Mouse (Mus musculus): ENCODE data around the gene Ugt2a1.
"Not testable (repeated sequence)": the region's sequence is repeated elsewhere in the genome, so short reads cannot be mapped to it uniquely, and the experiment has no call there.

Ugt2a1 gene

DNA sequence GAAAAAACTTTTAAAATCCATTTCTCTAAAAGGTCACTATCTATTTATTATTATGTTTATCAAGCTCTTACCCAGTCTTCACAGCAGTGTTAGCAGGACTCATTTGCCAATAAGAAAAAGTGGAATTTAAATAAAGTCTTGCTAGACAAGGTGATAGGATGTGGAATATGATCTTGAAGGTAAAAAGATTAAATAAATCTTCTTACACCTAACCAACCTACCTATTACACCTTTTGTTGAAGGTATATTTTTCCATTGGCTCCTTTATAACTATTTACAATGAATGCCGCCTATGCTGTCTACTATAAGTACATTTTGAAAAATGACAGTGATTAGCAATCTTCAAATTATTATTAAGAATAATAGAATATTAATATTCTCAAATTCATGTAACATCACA lies at the start of gene Ugt2a1:
Gene Ugt2a1 (minus strand): TSS at position 101 of the 400 bp plus-strand sequence.
- no peak for DNase-seq (ENCODE audit: low read depth, low spot score)

DNA sequence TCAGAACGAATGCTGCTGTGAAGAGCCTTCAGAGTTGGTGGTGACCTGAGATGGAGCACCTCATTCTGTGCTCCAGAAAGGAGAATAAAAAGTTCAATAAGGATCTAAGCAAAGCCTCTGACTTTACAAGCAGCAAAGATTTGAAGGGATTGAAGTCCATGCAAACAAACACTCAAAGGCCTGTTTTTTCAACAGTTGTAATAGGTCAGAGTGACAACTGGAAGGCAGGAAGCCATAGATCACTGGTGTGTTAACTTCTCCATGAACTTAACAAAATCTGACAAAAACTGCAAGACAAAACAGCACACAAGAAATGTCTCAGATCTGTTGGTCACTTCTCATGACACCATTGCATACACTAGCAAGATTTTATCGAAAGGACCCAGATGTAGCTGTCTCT lies 47.4 kb upstream of the Ugt2a1 start, which contains the start of gene Sult1b1:
Gene Sult1b1 (minus strand): TSS at position 85 of the 400 bp plus-strand sequence.
- DNase-seq (ENCODE audit: low read depth, low spot score): no peak

DNA sequence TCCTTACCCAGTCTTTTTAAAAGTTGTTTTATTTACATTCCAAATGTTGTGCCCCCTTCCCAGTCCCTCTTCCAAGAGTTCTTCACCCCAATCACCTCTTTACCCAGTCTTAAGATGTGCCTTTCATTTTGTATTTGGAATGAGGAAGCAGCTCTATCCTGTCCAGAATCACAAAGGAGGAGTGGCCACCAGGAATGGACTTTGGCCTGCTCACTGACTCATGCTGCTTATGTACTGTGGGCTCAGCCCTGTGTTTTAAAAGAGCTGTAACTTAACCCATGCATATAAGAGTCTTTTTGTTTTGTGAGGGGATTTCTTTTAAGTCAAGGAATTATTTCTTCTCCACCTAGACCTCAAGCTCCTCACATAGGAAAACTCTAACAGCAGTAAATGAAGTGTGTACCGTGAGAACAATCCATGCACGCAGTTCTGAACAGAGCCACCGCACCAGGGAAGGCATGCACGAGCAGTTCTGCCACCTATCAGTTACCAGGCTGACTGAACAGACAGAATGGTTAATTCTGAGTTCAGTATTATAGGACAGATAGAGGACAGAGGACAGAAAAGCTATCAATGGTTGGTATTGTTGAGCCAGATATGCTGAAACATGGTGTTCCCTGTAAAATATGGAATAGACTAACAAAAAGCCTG lies 45.4 kb upstream of the Ugt2a1 start:
- no peak for DNase-seq (ENCODE audit: low read depth, low spot score)

DNA sequence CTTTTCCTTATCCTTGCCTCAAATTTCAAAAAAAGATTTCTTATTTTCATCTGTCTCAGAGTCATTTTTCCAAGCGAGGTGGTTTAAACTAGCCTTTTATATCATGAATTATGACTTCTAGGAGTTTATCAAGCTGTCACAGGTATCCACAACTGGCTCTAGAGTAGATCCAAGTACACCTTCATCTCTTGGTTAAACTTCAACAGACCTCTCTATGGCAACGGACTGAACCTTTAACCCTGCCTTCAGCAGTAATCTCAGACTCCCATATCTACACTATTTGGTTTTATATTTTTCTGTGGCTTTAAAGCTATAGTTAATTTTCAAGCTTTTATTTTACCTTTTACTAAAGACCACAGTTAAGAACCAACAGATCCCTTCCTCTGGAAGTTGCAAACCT lies 41.6 kb upstream of the Ugt2a1 start:
- no peak for DNase-seq (ENCODE audit: low read depth, low spot score)

DNA sequence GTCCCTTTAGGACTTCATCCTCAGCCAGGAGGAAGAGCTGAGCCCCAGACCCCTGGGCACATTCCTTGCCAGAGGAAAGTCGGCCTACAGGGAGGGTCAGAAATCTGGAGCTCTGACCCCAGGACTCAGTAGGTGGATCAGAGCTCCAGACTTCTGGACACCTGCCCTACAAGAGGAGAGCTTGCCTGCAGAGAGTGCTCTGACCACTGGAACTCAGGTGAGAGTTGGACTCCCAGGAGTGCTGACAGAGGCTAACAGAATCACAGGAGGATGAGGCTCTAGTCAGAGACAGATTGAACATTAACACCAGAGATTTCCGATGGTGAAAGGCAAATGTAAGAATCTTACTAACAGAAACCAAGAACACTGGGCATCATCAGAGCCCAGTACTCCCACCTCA lies 32.9 kb upstream of the Ugt2a1 start:
- not testable (repeated sequence) for DNase-seq (ENCODE audit: low read depth, low spot score)

DNA sequence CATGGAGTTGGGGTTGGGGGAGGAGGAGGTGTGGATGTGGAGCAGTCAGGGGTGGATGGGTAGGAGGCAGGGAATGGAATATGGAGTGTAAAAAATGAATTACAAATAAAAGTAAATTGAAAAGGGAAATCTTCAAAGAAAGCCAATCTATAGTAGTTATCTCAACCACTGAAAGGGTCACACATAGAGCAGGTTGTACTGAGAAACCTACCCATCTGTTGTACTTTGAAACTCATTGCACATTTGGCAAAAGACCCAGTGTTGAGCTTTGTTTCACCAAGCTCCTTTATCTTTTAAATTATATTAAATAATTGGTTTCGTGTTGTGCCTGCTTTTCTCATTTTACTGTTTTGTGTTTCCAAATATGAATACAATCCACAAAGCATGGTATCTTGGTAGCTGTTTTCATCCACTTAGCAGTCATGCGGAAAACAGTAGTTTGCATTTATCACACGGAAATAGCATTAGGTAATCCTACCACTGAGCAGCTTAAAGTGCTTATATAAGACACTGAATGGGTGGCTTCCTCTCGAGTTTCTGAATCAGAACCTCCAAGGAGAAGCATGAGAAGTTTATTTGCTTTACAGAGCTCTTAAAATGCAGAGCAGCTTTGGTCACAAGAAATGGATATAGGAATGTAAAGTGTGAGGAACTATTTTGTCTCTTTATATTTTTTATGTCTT lies 15.2 kb upstream of the Ugt2a1 start:
- DNase-seq (ENCODE audit: low read depth, low spot score): no peak

DNA sequence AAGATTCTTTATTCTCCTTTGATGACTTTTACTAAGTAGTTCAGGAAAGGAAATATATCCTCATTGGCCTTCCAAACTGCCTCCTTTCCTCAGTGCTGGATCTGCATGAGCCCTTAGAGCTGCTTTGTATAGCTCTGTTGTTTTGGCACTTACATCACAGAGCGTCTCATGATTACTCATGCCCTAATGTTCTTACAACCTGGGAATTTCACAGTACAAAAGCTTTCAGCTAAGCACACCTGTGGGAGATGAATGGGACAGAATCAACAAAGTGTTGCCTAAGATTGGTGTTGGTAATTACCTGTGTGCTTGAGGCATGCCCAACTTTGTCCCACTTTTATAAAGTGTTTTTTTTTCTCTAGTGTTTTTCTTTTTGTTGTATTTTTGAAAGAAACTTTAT lies 12.0 kb upstream of the Ugt2a1 start:
- DNase-seq (ENCODE audit: low read depth, low spot score): no peak

DNA sequence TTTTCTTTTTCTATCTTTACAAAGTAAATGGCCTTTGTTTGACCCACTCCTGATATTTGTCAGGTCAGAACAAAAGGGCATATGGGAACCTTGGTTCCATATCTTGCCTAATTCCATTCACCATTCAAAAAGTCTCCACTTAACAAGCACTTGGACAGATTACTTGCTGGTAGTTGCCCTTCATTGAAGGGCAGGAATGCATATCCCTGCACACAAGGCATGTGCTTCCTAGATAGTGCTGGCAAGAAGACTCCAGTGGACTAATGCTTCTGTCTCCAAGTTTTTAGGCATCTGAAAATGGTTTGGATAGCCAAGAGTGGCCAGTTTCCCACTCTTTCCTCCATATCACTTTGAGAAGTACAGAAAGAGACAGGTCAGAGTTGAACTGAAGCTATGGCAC lies 8.7 kb upstream of the Ugt2a1 start:
- peak; percentile 0 for DNase-seq (ENCODE audit: low read depth, low spot score)

DNA sequence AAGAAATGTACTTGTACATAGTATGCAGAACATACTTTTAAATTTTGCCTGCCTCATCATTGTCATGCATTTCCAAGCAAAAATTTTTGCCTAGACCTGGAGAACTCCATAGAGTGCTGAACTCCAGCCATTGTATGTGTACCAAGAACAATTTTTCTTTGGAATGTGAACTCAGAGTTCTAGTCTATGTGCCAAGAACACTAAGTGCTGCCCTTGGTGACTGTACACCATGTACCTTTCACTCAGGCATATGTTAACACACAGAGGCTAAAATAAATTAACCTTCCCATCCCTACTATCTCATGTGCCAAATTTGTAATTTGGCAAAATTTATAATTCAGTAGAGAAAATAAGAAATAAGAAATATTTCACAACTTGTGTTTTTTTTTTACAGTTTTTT lies 8.3 kb upstream of the Ugt2a1 start:
- DNase-seq (ENCODE audit: low read depth, low spot score): peak; percentile 32

DNA sequence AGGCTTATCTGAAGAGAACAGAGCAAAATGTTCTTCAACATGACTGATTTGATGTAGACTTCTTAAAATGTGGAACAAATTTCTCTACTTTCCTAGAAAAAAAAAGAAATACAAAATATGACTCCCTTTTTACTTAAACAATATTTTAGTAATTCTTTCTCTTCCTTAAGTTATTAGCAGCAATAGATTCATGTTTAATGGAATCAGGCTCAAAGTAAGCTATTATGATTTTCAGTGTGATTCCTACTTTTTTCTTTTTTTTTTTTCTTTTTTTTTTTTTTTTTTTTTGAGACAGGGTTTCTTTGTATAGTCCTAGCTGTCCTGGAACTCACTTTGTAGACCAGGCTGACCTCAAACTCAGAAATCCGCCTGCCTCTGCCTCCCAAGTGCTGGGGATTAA lies 4.0 kb downstream of the Ugt2a1 start, which contains the start of gene Gm43638:
Gene Gm43638 (minus strand): TSS at position 101 of the 400 bp plus-strand sequence.
- DNase-seq (ENCODE audit: low read depth, low spot score): not testable (repeated sequence)

DNA sequence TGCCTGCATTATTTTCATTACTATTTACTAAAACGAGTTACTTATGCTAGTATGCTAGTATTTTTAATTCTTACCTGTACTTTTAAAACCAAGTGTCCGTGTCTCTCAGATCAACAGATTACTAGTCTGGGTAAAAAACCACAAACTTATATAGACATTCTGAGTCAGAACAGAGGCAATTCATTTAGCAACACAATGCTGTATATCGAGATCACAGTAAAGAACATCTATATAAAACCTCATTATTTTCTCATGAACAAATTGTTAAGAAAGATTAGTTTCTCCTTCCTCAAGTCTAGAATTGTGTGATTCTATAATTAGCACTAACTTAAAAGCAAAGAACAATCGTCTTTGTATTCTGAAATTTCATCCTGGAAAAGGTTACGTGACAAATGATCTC lies 8.5 kb downstream of the Ugt2a1 start, which contains the start of gene Ugt2a2:
Gene Ugt2a2 (minus strand): TSS at position 101 of the 400 bp plus-strand sequence.
- DNase-seq (ENCODE audit: low read depth, low spot score): no peak

DNA sequence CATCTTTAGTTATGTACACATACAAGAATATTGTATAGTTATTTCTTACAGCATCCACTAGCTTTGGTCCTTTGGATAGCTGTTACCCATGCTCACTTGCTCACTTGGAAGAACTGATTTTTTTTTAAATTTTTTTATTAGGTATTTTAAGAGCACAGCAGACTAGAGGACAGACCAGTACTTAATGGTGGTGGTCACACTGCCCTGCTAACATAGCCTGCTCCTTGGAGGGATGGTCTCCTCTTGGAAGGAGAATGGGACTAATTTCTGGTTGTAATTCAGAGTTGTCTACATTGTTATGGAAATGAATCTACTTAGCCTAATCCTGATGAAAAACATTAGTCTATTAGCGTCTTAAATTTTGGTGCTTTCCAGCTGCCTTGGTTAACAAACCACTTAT lies 31.9 kb downstream of the Ugt2a1 start:
- no peak for DNase-seq (ENCODE audit: low read depth, low spot score)

DNA sequence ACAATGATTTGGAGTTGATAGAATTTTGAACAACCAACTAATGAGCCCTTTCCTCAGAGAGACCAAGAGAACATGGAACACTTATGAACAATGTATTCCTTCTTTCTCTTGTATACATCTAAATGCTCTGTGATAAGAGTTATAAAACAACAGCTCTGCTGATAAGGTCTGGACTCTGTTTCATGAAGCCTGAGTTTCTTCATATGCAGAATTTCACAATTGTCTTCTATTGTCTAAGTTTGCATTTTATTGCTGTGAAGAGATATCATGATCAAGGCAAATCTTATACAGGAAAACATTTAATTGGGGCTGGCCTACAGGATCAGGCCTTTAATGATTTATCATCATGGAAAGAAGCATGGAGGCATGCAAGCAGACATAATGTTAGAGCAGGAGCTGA lies 33.0 kb downstream of the Ugt2a1 start:
- DNase-seq (ENCODE audit: low read depth, low spot score): no peak

DNA sequence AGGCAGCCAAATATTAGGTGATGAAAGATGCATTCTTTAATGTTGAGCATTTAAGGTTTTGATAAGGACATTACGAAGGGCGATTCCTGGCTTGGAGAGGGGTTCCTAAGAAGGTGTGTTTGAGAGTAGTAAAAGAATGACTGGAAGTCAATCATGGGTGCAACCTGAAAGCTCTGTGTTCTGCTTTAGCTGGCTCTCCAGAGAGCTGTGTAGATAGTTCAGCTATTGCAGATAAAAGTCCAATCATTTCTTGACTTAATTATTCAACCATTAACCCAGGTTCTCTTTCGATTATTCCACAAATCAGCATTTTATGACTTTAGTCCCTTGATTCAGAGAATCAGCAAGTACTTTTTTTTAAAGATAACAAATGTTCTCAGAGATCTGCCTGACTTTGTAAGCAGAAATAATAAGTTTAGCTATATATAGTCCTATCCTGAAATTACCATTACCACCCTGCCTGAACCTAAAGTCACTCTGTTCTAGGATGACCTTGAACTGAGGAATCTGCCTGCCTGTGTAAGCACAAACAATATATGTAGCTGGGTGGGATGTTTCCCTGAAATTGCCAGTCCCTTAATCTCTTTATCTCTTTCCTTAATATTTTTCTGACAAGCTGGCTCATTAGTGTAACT lies 34.3 kb downstream of the Ugt2a1 start:
- no peak for DNase-seq (ENCODE audit: low read depth, low spot score)

DNA sequence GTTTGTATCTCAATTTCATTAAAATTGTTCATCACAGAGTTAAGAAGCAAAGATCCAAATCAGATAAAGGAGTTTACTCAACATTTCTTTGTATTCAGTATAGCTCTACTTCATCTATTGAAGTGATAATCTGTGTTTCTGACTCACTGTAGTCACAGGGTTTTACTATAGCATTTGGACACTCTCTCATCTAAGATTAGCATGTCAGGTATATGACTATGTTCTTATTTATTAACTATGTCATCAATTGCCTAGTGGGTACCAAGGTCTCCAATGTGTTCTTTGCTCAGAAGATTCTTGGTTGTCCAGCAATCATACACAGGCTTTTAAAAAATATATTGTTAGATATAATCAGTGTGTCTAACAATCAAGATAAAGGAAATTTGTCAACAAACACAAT lies 35.2 kb downstream of the Ugt2a1 start:
- DNase-seq (ENCODE audit: low read depth, low spot score): no peak

DNA sequence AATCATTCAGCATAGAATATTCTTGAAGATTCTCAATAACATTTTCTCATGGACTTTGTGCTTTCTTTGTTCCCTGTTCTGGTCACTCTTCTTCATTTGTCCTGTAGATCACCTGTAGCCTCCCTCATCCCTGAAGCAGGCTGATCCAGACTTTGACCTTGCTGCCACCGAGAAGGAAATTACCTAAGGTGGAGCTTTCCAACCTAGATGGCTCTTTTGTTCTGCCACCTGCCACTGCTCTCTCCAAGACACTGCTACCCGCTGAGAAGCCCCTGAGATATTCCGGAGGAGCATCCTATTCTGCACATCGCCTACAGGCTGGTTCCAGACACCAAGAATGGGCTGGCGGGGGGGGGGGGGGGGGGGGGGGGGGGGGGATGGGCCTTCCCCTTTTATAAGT lies 38.2 kb downstream of the Ugt2a1 start:
- DNase-seq (ENCODE audit: low read depth, low spot score): not testable (repeated sequence)

DNA sequence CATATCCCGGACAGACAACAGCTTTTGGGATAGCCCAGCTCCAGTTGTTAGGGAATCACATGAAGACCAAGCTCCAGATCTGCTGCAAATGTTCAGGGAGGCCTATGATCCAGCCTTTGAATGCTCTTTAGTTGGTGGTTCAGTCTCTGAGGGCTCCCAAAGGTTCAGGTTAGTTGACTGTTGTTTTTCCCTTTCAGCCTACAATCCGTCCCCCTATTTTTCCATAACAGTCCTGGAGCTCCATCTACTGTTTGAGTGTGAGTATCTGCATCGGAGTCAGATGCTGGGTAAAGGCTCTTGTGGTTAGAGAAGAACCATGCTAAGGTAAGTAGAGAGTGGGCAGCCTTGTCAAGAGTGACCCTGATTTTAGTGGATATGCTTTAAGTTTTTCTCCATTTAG lies 54.4 kb downstream of the Ugt2a1 start:
- DNase-seq (ENCODE audit: low read depth, low spot score): no peak

DNA sequence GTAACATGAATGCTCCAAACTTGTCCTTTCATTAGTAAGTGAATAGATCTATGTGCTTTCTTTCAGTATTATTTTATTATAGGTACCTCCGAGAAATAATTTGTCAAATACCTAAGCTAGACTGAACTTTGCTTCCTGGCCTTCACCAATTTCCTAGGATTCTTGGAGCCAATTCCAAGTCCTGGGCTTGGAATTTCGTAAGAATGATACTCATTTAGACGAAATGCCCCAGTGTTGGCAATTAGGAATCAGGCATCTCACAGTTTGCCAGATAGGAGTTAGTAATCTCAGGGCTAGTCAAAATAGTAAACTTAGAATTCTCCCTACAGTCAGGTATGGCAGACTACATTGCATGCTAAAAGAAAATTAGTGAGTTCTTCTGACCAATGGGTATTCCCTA lies 65.0 kb downstream of the Ugt2a1 start:
- no peak for DNase-seq (ENCODE audit: low read depth, low spot score)

DNA sequence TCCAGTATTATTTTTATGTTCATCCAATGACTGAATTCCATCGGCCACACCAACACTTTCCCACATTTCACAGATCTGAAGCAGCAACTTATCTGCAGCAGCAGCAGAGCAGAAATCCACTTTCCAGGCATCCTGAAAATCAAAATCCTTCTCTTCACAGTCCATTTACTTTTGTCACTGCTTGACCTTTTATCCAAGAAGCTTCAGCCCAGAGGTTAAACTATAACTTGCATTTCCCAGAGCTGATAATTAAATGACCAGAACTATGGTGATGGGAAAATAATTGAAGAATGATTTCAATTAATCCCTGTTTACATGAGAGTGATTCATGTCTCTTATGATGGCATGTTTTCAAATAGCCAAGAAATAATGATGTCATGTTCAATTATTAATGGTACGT lies 66.6 kb downstream of the Ugt2a1 start, which contains the start of gene Ugt2b38:
Gene Ugt2b38 (minus strand): TSS at position 163 of the 400 bp plus-strand sequence.
- DNase-seq (ENCODE audit: low read depth, low spot score): not testable (repeated sequence)

Measured in skeletal muscle tissue, adult 2 months (tissue).